10 mouse cellular contexts compared by ENCODE assay signal in the genomic region with DNA sequence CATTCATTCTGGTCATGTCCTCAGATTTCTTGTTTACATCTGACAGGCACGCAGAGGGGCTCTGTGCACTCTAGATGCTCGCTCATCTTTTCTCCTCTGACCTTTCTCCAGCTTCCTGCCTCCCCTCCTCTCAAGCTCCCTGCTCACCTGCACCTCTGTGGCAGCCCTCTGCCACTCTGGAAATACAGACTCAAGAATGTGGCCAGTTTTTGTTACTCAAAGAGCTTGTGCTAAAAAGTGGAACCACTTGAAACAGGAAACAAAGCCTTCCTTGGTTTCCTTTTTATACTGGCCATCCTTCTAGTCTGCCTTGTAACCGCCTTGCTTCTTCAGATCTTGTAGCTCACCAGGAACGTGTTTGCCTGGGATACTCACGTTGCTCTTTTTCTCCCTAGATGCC.
DNase-seq lines count a peak whose midpoint lies in the region; ATAC-seq and TF ChIP-seq lines count a peak whose summit lies in the region.
"Had no signal": no experiment of that assay in that cellular context is flagged by ENCODE, and none has a peak within 500 bp of the region (broad histone marks: within the 10 kb centered on the region; RNA-seq: fewer than 3 reads in every experiment).

No protein-coding gene starts in this region.

- no peaks in the 10 kb centered on the region for H3K36me3 ChIP-seq in heart, embryonic 10.5 days
- no peaks in the 10 kb centered on the region for H3K36me3 ChIP-seq in lung, postnatal 0 days (ENCODE audit: insufficient read depth, low read length)
- no peaks in the 10 kb centered on the region for H3K36me3 ChIP-seq in hindbrain, embryonic 16.5 days (ENCODE audit: control insufficient read depth, insufficient read depth, low read length)
- no peaks in the 10 kb centered on the region for H3K36me3 ChIP-seq in splenic B cell, adult 2 months (ENCODE audit: control insufficient read depth, insufficient read depth, low read length, poor library complexity, severe bottlenecking)
- H3K36me3 ChIP-seq: embryonic facial prominence, embryonic 15.5 days; limb, embryonic 13.5 days had no signal

- no peak for DNase-seq in heart, embryonic 10.5 days (ENCODE audit: low spot score)
- no peak for DNase-seq in heart, postnatal 4 days
- no peak for DNase-seq in lung, postnatal 0 days (ENCODE audit: low spot score)
- DNase-seq in lung, postnatal 4 days, result no peak
- peak; percentile 23 for DNase-seq in splenic B cell, adult 2 months (ENCODE audit: low read depth, low spot score)
- DNase-seq in kidney, postnatal 25 days, result no peak
- DNase-seq in frontal cortex, postnatal 25 days (ENCODE audit: low spot score in 2 of 2), result no peak

- no peak for TF ChIP-seq CTCF in lung, postnatal 0 days (IDR thresholded peaks at IDR 0.05)

- H3K4me3 ChIP-seq in heart, embryonic 10.5 days, result no peak overlapping the region
- H3K4me3 ChIP-seq in lung, postnatal 0 days (ENCODE audit: low read depth, low read length), result no peak overlapping the region
- H3K4me3 ChIP-seq in hindbrain, embryonic 16.5 days (ENCODE audit: low read length), result no peak overlapping the region
- H3K4me3 ChIP-seq: embryonic facial prominence, embryonic 15.5 days; limb, embryonic 13.5 days had no signal

- H3K27me3 ChIP-seq in heart, embryonic 10.5 days (ENCODE audit: insufficient read depth, poor library complexity, severe bottlenecking), result no peaks in the 10 kb centered on the region
- H3K27me3 ChIP-seq in lung, postnatal 0 days (replicated peaks; ENCODE audit: insufficient read depth, low read length), result no peaks in the 10 kb centered on the region
- no peaks in the 10 kb centered on the region for H3K27me3 ChIP-seq in hindbrain, embryonic 16.5 days (replicated peaks; ENCODE audit: control insufficient read depth, insufficient read depth, low read length)
- H3K27me3 ChIP-seq in splenic B cell, adult 2 months (ENCODE audit: control insufficient read depth, insufficient read depth, low read length, poor library complexity, severe bottlenecking), result no peaks in the 10 kb centered on the region
- H3K27me3 ChIP-seq: embryonic facial prominence, embryonic 15.5 days; limb, embryonic 13.5 days had no signal

- peaks cover 26% of the 10 kb centered on the region for H3K4me1 ChIP-seq in heart, embryonic 10.5 days
- peaks cover 4% of the 10 kb centered on the region; the same call in 1 of the 2 replicates for H3K4me1 ChIP-seq in lung, postnatal 0 days (ENCODE audit: insufficient read depth, low read depth, low read length)
- H3K4me1 ChIP-seq in hindbrain, embryonic 16.5 days (ENCODE audit: control insufficient read depth, insufficient read depth, low read depth, low read length), result peaks cover 16% of the 10 kb centered on the region

- no peak overlapping the region for H3K9ac ChIP-seq in lung, postnatal 0 days (replicated peaks; ENCODE audit: low read depth)
- no peak overlapping the region for H3K9ac ChIP-seq in hindbrain, embryonic 16.5 days (ENCODE audit: low read depth, low read length)
- H3K9ac ChIP-seq: embryonic facial prominence, embryonic 15.5 days; limb, embryonic 13.5 days had no signal

- no peak for TF ChIP-seq EP300 in lung, postnatal 0 days (IDR thresholded peaks at IDR 0.05)

- no peak overlapping the region for H3K4me2 ChIP-seq in lung, postnatal 0 days (replicated peaks; ENCODE audit: low read depth, low read length)
- no peak overlapping the region for H3K4me2 ChIP-seq in hindbrain, embryonic 16.5 days (ENCODE audit: low read length)
- H3K4me2 ChIP-seq: embryonic facial prominence, embryonic 15.5 days; limb, embryonic 13.5 days had no signal

- H3K27ac ChIP-seq in heart, embryonic 10.5 days, result 0 out of 2 replicates have a peak overlapping the region, but pooled peaks have one; percentile 7
- 0 out of 2 replicates have a peak overlapping the region, but pooled peaks have one; percentile 51 for H3K27ac ChIP-seq in lung, postnatal 0 days (ENCODE audit: low read length)
- H3K27ac ChIP-seq in hindbrain, embryonic 16.5 days (ENCODE audit: low read depth, low read length), result peak overlapping the region; percentile 33; the same call in 1 of the 2 replicates
- H3K27ac ChIP-seq: embryonic facial prominence, embryonic 15.5 days; limb, embryonic 13.5 days had no signal

- ATAC-seq in lung, postnatal 0 days, result no peak
- ATAC-seq in hindbrain, embryonic 16.5 days, result no peak

- WGBS in heart, embryonic 10.5 days, result 56% methylated on average over 5 of the region's 5 CpGs
- WGBS in lung, postnatal 0 days, result 26% methylated on average over 5 of the region's 5 CpGs
- WGBS in hindbrain, embryonic 16.5 days, result 44% methylated on average over 5 of the region's 5 CpGs

- no peaks in the 10 kb centered on the region for H3K9me3 ChIP-seq in heart, embryonic 10.5 days
- no peaks in the 10 kb centered on the region for H3K9me3 ChIP-seq in lung, postnatal 0 days (ENCODE audit: low read length)
- H3K9me3 ChIP-seq in hindbrain, embryonic 16.5 days (ENCODE audit: control insufficient read depth, low read length), result no peaks in the 10 kb centered on the region
- H3K9me3 ChIP-seq: embryonic facial prominence, embryonic 15.5 days; limb, embryonic 13.5 days had no signal
